Mouse (Mus musculus): ENCODE results near the gene Lin7b. TPM values are rescaled to one million over a fixed set of nuclear protein-coding genes. Genes with fewer than 3 reads are reported as not detected.

Lin7b gene
- 1 to 10 TPM; 1.3 to 1.7 TPM for total RNA-seq (2021)

DNA sequence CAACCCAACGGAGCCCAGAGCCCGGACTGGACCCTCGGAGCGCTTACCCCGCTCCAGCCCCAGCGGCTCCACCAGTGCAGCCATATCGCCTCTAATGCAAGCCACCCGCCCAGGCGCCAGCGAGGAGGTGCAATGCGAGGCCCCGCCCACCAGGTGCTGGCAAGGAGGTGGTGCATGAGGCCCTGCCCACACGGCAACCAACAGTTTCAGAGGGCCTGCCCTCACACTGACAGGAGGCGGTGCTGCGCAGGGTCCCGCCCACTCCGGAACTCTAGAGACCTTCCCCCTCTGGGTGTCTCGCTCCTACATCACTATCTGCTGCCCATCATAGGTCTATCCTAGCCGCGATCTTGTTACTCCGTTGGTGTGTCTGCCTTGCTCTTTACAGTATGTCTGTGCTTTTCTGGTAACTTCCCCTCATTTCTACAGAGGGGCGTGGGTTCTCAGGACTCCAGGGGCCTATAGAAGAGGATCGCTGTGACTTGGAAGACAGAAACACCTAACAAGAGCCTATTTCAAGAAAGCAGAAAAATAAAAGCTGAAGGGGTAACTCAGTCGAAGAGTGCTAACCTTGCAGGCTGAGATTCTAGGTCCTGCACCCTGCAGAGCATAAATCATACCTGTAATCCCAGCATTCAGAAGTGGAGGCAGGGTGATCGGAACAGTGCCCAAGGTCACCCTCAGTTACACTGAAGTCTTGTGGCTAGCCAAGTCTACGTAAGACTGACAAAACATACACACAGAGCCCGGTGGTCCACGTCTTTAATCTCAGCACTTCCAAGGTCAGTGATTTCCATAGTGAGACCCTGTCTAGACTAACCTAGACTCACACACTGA is at the start of gene Lin7b:
Lin7b (minus strand) TSS at position 109 of the 837 bp plus-strand sequence.
- DNase-seq = peak; percentile 72 to 76
- intact Hi-C loops (cut with DNase I) = loop anchor here (2.0 kb wide), 1 partner anchor 24 kb away; the partner anchor contains the start of gene Snrnp70

DNA sequence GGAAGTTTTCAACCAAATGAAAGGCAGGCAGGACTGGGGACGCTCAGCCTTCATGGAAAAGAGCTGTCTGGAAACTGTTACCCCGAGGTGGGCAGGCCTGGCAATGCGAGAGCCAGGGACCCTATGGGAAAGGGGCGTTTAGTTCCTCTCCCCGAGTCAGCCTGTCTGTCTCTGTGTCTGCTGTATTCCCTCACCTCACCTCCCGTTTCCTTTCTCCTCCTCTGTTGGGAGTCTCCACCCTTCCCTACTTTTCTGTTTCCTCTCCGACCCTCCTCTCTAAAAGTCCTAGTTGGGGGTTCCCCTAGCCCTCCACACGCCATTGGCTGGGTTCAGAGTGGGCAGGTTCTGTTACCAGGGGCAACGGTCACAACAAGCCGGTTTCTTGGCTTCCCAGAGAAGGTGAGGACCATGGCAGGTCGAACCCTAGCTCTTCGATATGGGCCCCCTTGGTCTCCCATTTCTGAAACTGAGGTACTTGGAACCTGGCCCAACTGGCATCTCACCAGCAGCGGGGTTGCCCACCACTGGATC is 47.6 kb upstream of the Lin7b start:
- intact Hi-C loops (cut with DNase I) = no loop called here
- DNase-seq = no peak

DNA sequence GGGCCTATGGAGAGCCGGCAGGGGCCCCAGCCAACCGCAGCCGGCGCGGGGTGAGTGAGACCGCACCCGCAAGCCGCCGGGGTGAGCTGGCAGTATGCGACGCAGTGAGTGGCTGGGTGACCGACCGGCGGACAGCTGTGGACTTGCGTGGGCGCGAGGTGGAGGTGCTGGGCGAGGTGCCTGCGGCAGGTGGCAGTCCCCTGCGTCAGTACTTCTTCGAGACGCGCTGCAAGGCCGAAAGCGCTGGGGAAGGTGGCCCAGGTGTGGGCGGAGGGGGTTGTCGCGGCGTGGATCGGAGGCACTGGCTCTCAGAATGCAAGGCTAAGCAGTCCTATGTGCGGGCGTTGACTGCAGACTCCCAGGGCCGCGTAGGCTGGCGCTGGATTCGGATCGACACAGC is 45.3 kb upstream of the Lin7b start:
- DNase-seq = no peak
- intact Hi-C loops (cut with DNase I) = no loop called here

DNA sequence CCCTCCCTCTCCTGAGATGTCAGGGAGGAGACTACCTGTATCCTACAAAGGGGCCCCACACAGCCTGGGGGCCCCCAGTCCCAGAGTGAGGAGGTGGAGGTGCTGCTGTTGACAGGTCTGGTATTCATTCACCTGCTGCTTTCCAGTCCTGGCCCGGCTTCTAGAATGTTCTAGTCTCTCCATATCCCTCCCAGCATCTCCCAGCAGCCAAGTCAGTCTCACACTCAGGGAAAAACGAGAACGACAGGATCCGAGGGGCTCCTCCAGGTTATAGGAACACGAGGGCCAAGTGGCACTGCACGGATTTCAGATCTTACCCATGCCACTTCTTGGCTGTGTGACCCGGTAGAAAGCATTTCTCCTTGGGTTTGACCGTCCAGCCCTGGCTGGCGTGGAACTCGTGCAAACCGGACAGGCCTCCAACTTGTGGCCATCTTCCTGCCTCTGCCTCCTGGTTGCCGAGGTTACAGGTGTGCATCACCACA is 44.4 kb upstream of the Lin7b start:
- intact Hi-C loops (cut with DNase I) = no loop called here
- no peak for DNase-seq

DNA sequence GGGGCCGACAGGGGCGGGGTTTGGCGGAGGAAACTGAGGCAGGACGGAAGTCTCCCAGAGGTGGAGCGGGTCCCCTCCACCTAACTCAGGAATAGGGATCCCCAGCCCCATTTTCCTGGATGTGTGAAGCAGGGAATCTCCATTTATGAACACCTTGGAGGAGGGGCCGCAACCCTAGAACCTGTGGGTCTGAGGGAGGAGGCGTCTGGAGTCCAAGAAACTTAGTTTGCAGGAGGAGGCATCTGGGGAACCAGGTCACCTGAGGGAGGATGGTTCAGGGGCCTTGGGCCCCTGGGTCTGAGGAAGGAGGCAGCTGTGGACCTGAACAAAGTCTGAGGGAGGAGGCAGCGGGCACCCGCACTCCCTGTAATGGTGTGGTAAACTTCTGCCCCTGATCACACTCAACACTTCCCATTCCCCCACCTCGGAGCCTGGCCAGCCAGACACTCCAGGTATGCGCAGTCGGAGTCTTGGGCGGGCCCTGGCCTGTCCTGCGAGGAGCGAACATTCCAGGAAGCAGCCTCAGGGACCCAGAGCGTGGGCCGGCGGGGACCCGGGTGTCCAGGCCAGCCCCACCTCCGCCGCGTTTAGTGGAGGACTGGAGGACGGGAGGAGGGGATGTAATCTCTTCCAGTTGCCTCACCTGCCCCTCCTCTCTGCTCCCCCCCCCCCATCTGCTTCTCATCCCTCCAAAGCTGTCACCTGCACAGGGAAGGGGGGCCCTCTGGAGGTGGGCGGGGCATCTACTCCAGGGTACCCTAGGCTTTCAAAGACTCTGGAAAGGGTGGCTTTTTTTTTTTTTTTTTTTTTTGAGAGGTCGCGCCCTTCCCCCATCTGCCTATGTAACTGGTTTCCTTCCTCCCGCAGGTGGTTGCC is 43.7 kb upstream of the Lin7b start:
- intact Hi-C loops (cut with DNase I) = no loop called here
- no peak for DNase-seq

DNA sequence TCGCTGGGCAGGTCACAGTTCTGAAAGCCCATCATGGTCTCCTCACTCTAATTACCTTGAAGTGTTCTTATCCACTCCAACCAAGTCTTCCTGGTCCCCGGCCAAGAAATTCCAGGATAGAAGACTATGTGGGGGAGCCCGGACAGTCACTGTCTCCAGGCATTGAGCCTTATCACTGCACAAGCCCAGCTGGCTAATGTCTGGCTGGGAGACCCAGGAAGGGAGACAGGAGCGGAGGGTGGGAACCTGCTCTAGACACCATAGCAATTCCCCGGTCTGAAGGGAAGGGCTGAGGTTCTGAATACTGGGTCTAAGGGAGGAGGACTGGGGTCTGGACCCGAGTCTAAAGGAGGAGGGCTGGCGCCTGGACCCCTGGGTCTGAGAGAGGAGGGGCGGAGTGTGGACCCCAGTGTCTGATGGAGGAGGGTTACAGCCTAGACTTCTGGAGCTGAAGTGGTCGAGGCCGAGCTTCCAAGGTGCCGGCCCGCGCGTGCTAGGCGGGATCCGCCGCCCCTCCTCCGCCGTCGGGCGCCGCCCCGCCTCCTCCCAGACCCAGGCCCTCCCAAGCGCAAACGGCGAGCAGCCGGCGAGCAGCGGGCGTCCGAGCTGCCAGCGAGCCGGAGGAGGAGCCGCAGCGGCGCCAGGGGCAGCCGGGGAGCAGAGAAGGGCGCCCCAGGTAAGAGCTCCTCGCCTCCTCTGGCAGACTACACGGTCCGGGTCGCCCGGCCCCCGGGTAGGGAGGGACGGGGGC is 42.9 kb upstream of the Lin7b start, which contains the start of gene Ntf5:
Ntf5 (plus strand) TSS at position 583 of the 751 bp plus-strand sequence.
- DNase-seq = peak; percentile 10 to 17
- intact Hi-C loops (cut with DNase I) = no loop called here

DNA sequence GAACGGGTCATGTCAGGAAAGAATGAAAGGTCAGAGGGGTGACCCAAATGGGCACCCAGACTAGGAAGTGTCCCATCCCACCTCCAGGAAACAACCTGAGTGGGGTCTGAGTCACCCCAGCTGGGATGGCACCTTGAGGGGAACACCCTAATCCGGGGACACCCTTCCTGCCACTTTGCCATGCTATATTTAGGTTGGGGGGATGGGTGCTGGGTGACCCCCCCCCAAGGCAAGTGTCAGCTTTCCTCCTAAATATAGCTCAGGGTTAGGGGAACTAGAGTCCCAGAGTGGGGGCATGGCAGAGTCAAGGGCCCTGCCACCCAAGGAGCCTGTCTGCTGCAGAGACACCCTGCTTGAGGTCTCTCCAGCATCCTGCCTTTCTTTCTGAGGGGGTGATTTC is 42.0 kb upstream of the Lin7b start:
- intact Hi-C loops (cut with DNase I) = no loop called here
- no peak for DNase-seq

DNA sequence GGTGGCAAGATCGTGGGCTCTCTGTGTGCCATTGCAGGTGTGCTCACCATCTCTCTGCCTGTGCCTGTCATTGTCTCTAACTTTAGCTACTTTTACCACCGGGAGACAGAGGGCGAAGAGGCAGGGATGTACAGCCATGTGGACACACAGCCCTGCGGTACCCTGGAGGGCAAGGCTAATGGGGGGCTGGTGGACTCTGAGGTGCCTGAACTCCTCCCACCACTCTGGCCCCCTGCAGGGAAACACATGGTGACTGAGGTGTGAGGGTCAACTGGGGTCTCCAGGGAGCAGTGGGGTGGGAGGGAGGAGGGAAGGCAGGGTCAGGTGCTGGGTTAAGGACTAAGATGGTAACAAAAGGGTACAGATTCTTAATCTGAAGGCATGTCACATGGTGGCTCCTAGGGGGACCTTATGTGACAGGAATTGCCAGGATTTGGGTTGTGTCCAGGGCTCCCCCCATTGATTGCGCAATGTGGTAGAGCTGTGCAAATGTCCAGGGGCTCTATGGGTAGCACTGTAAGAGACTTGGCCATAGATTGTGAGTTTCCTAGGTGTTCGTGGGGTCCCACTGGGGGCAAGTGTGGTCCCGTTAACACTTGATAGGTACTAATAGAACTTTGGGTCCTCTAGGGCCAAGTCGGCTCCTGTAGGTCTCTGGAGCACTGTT is 39.2 kb upstream of the Lin7b start:
- DNase-seq = no peak
- intact Hi-C loops (cut with DNase I) = no loop called here

DNA sequence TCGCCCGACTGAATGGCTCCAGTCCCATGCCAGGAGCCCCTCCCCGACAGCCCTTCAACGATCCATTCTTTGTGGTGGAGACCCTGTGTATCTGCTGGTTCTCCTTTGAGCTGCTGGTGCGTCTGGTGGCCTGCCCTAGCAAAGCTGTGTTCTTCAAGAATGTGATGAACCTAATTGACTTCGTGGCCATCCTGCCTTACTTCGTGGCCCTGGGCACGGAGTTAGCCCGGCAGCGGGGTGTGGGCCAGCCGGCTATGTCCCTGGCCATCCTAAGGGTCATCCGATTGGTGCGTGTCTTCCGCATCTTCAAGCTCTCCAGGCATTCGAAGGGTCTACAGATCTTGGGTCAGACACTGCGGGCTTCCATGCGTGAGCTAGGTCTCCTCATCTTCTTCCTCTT is 38.6 kb upstream of the Lin7b start:
- intact Hi-C loops (cut with DNase I) = no loop called here
- DNase-seq = no peak

DNA sequence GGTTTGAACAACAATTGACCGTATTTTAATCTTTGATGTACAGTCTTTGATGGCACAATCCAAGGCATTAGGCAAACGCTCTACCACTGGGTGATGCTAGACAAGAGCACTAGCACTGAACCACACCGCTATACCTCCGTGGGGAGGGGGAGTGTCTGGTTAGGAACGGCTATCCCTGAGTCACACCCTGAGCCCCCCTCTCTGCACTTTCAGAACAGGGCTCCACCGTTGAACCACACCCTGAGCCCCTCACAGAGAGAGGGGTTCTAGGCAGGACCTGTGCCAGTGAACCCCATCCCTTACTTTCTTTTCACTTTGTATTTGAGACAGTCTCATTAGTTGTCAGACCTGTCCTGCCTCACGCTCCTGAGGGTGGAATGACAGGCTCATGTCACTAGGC is 38.0 kb upstream of the Lin7b start:
- intact Hi-C loops (cut with DNase I) = no loop called here
- DNase-seq = no peak

DNA sequence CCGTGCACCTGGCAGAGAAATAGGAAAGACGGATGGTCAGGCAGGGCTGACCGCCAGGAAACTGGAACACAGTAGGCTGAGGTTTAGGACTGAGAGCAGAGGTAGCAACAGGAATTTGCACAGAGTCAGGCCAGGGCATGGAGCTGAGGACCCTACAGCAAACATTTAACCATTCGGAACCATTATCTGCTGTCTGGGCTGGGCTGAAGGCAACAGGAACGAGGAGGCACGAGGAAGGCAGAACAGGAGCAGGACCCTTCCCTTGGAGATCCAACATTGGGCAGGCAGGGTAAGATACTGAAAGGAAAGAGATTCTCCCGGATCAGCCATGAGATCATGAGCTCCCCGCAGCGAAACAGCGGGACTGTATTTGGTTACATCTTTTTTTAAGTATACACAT is 37.5 kb upstream of the Lin7b start:
- intact Hi-C loops (cut with DNase I) = loop anchor here (2.0 kb wide), 1 partner anchor 25 kb away; no protein-coding TSS in a partner anchor
- no peak for DNase-seq

DNA sequence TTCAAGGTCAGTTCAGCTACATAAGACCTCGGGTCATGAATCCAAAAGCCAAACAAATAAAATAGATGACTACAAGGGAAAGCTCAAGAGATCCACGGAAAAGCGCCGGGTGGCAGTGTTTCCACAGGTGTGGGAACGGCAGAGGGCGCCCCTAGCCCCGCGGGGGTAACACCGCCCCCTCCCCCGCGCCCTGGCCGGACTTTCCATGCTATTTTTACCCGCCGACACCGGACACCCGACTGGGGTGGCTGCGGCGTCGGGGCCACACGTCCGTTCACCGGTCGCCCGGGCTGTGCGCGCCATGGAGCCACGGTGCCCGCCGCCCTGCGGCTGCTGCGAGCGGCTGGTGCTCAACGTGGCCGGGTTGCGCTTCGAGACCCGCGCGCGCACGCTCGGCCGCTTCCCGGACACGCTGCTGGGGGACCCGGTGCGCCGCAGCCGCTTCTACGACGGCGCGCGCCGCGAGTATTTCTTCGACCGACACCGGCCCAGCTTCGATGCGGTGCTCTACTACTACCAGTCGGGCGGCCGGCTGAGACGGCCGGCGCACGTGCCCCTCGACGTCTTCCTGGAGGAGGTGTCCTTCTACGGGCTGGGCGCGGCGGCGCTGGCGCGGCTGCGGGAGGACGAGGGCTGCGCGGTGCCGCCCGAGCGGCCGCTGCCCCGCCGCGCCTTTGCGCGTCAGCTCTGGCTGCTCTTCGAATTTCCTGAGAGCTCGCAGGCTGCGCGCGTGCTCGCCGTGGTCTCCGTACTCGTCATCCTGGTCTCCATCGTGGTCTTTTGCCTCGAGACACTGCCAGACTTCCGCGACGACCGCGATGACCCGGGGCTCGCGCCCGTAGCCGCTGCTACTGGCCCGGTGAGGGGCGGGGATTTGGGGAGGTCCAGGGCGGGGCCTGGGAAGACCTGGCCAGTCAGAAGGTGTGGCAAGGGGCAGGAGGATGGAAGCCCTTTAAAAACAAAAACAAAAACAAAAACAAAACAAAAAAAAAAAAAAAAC is 36.1 kb upstream of the Lin7b start:
- intact Hi-C loops (cut with DNase I) = loop anchor here (2.0 kb wide), 1 partner anchor 26 kb away; no protein-coding TSS in a partner anchor
- peak; percentile 43 to 54 for DNase-seq

DNA sequence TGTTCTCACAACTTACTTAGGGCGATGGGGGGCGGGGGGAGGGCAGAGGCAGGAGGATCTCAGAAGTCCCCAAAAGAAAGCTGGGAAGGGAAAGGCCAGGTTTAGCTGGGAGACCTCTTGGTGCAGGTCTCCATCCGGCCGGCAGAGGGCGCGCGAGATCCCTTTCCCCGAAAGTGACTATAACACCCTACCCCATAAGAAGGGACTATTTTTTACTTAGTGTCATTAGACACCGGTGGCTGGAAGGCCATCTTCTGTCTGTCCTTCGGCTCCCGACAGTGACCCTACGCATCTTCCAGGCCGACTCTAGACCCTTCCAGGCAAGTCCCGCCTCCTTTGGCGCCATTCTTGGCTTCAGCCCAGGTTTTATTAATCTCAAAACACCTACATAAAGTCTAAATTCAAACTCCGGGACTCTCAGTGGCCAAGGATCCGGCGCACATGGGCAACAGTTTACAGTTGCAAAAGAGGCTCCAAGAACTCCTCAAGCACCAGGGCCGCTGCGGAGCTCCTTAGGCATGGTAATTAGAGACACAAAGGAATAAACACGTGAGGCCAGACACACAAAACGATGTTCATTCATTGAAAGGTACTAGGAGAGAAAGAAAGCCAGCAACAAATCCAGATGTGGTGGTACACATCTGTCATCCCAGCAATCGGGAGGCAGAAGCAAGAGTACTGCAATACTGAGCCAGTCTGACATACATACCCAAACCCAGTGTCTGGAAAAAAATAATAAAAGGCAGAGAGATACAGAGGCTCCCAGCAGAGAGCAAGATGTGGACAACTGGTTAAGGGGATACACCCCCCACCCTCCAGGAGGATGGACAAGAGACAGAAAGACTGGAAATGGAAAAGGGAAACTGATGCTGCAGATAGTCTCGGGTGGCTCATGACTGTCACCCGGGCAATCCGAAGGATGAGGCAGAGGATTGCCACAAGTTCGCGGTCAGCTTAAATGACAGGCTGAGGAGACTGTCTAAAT is 35.0 kb upstream of the Lin7b start, which contains the start of gene Kcna7:
Kcna7 (plus strand) TSS at position 563 of the 985 bp plus-strand sequence.
- peak; percentile 82 to 88 for DNase-seq
- intact Hi-C loops (cut with DNase I) = loop anchor here (2.0 kb wide), 1 partner anchor 27 kb away; no protein-coding TSS in a partner anchor

DNA sequence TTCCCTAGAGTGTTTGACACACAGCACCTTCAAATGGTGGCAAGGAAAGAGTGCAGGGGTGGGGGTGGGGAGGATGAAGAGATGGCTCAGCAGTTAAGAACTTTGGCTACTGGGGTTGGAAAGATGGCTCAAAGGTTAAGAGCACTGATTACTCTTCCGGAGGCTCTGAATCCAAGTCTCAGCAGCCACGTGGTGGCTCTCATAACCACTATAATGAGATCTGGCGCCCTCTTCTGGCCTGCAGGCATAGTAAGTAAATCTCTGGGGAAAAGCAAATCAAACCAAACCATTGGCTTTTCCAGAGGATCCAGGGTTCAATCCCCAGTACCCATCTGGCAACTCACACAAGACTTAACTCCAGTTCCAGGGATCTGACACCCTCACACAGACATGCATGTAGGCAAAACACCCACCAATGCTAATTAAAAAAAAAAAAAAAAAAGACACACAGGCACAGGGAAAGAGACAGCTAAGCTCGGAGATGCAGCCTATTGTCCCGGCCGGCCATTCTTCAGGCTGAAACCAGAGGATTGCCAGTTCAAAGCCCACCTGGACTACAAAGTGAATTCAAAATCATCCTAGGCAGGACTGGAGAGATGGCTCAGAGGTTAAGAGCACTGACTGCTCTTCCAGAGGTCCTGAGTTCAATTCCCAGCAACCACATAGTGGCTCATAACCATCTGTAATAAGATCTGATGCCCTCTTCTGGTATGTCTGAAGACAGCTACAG is 33.3 kb upstream of the Lin7b start:
- intact Hi-C loops (cut with DNase I) = no loop called here
- DNase-seq = peak; percentile 51 to 63

DNA sequence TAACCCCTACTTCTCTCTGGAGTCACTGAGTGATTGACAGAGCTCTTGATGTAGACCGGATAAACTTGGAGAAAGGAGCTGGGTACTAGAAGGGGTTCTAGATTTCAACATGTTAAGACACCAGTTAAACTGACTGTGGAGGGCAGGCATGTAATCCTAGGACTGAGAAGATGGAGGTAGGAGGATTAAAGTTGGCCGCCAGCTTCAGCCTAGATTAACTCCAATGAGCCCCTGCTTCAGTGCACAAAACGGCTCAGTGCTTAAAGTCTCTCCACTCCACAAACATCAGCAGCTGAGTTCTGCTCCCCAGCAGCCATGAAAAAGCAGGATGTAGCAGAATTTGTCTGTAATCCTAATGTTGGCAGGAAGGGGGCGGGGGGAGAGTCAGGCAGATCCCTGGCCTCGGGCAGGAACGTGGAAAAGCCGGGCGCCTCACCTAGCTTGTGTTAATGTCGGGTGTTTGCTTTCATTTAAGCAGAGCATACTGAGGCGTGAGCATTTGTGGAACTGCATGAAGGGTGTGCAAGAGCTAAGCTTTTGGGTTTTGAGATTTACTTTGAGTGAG is 31.2 kb upstream of the Lin7b start:
- intact Hi-C loops (cut with DNase I) = no loop called here
- no peak for DNase-seq

DNA sequence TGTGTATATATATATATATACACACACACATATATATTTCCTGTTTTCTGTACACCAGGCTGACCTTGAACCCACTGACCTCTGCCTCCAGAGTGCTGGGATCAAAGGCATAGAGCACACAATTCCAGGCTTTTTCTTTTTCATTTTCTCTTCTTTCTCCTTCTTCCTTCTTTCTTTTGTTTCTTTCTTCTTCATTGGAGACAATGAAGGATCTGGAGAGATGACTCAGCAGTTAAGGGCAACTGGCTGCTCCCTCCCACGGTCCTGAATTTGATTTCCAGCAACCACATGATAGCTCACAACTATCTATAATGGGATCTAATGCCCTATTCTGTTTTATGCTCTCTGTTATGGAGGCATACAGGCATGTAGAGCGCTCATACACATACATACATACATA is 26.4 kb upstream of the Lin7b start:
- DNase-seq = no peak
- intact Hi-C loops (cut with DNase I) = loop anchor here (5.0 kb wide), 1 partner anchor 36 kb away; the partner anchor contains the start of gene Gys1
